22 mouse cellular contexts compared by ENCODE assay signal in genomic region chr11:32285031-32285775, GRCm38 (mm10). TPM values are rescaled to one million over a fixed set of nuclear protein-coding genes. Genes with fewer than 3 reads are reported as not detected.
DNase-seq lines count a peak whose midpoint lies in the region; ATAC-seq and TF ChIP-seq lines count a peak whose summit lies in the region.
"Had no signal": no experiment of that assay in that cellular context is flagged by ENCODE, and none has a peak within 500 bp of the region (broad histone marks: within the 10 kb centered on the region; RNA-seq: fewer than 3 reads in every experiment).

No protein-coding gene starts in this region.

- 0 out of 2 replicates have a peak, but pooled peaks have one; percentile 13 for ATAC-seq in midbrain, postnatal 0 days (ENCODE audit: low FRiP score)
- no peak for ATAC-seq in midbrain, embryonic 14.5 days (ENCODE audit: low FRiP score, low TSS enrichment)
- peak; percentile 31 for ATAC-seq in erythroid progenitor cell, adult 5-6 weeks (replicated peaks; ENCODE audit: low FRiP score, poor library complexity, severe bottlenecking)
- peak; percentile 70 for ATAC-seq in liver, embryonic 15.5 days (ENCODE audit: insufficient read depth)
- ATAC-seq: CD4-positive, CD25-positive, alpha-beta regulatory T cell, adult 4 months; forebrain, embryonic 13.5 days; midbrain, embryonic 16.5 days had no signal

- H3K36me3 ChIP-seq in midbrain, postnatal 0 days (ENCODE audit: insufficient read depth, low read length) = no peaks in the 10 kb centered on the region
- no peaks in the 10 kb centered on the region for H3K36me3 ChIP-seq in midbrain, embryonic 14.5 days (ENCODE audit: control insufficient read depth, insufficient read depth, low read length)
- H3K36me3 ChIP-seq in liver, embryonic 15.5 days (replicated peaks) = 0 out of 2 replicates have a peak, but pooled peaks cover 17% of the 10 kb centered on the region
- H3K36me3 ChIP-seq: hindbrain, embryonic 13.5 days had no signal

- H3K9me3 ChIP-seq in midbrain, postnatal 0 days (ENCODE audit: low read length) = no peaks in the 10 kb centered on the region
- H3K9me3 ChIP-seq in midbrain, embryonic 14.5 days (ENCODE audit: control insufficient read depth, low read length) = no peaks in the 10 kb centered on the region
- H3K9me3 ChIP-seq in liver, embryonic 15.5 days (replicated peaks) = no peaks in the 10 kb centered on the region
- H3K9me3 ChIP-seq: forebrain, embryonic 13.5 days; hindbrain, embryonic 13.5 days had no signal

- no peak for TF ChIP-seq CTCF in midbrain, postnatal 0 days (IDR thresholded peaks at IDR 0.05)

- no peak for DNase-seq in midbrain, postnatal 0 days (ENCODE audit: low spot score)
- no peak for DNase-seq in midbrain, embryonic 14.5 days
- no peak for DNase-seq in thymus, postnatal 0 days (ENCODE audit: low spot score)
- no peak for DNase-seq in kidney, postnatal 14 days
- DNase-seq in testis, postnatal 14 days (ENCODE audit: low spot score) = no peak
- DNase-seq: adrenal gland, adult 8-10 months; cerebellum, adult 8-10 months; kidney, adult 11 months; kidney, postnatal 36 days; layer of hippocampus, postnatal 36 days; left cerebral cortex, postnatal 4 days; lung, adult 2 months; right cerebral cortex, postnatal 14 days had no signal

- 83% methylated on average over 7 of the region's 7 CpGs for WGBS in midbrain, postnatal 0 days
- WGBS in midbrain, embryonic 14.5 days = 83% methylated on average over 7 of the region's 7 CpGs
- WGBS in liver, embryonic 15.5 days (ENCODE audit: insufficient replicate concordance) = 38% methylated on average over 7 of the region's 7 CpGs

- H3K4me3 ChIP-seq in midbrain, postnatal 0 days (ENCODE audit: low read depth, low read length) = no peak overlapping the region
- H3K4me3 ChIP-seq in midbrain, embryonic 14.5 days (replicated peaks; ENCODE audit: low read depth, low read length) = no peak overlapping the region
- H3K4me3 ChIP-seq in liver, embryonic 15.5 days (replicated peaks) = peak overlapping the region; percentile 51
- H3K4me3 ChIP-seq: forebrain, embryonic 13.5 days; hindbrain, embryonic 13.5 days had no signal

- no peak overlapping the region for H3K27ac ChIP-seq in midbrain, postnatal 0 days (ENCODE audit: low read depth, low read length)
- H3K27ac ChIP-seq in midbrain, embryonic 14.5 days (replicated peaks; ENCODE audit: low read depth, low read length) = no peak overlapping the region
- peak overlapping the region; percentile 92 for H3K27ac ChIP-seq in liver, embryonic 15.5 days (replicated peaks)
- H3K27ac ChIP-seq: forebrain, embryonic 13.5 days; hindbrain, embryonic 13.5 days had no signal

- H3K4me1 ChIP-seq in midbrain, postnatal 0 days (ENCODE audit: insufficient read depth, low read length) = no peaks in the 10 kb centered on the region
- H3K4me1 ChIP-seq in midbrain, embryonic 14.5 days (ENCODE audit: control insufficient read depth, insufficient read depth, low read length) = no peaks in the 10 kb centered on the region
- peaks cover 46% of the 10 kb centered on the region for H3K4me1 ChIP-seq in liver, embryonic 15.5 days (replicated peaks)
- H3K4me1 ChIP-seq: forebrain, embryonic 13.5 days; hindbrain, embryonic 13.5 days had no signal

- H3K4me2 ChIP-seq in midbrain, postnatal 0 days (ENCODE audit: low read depth, low read length, poor library complexity, severe bottlenecking) = no peak overlapping the region
- H3K4me2 ChIP-seq in midbrain, embryonic 14.5 days (ENCODE audit: low read length) = no peak overlapping the region
- H3K4me2 ChIP-seq in liver, embryonic 15.5 days = peak overlapping the region; percentile 35
- H3K4me2 ChIP-seq: forebrain, embryonic 13.5 days; hindbrain, embryonic 13.5 days had no signal

- H3K9ac ChIP-seq in midbrain, postnatal 0 days (replicated peaks; ENCODE audit: low read length, poor library complexity, severe bottlenecking) = no peak overlapping the region
- H3K9ac ChIP-seq in midbrain, embryonic 14.5 days (replicated peaks; ENCODE audit: low read length) = no peak overlapping the region
- peak overlapping the region; percentile 49; the same call in 1 of the 2 replicates for H3K9ac ChIP-seq in liver, embryonic 15.5 days
- H3K9ac ChIP-seq: forebrain, embryonic 13.5 days; hindbrain, embryonic 13.5 days had no signal

- no peaks in the 10 kb centered on the region for H3K27me3 ChIP-seq in midbrain, postnatal 0 days (ENCODE audit: insufficient read depth, low read length)
- no peaks in the 10 kb centered on the region for H3K27me3 ChIP-seq in midbrain, embryonic 14.5 days (ENCODE audit: control insufficient read depth, insufficient read depth, low read length)
- H3K27me3 ChIP-seq in liver, embryonic 15.5 days = no peaks in the 10 kb centered on the region

RNA-seq across cellular contexts. Expression of gene Hbq1b, which starts 1.6 kb away (rescaled TPM):
- 1.7 and 5.9 TPM in 2 replicates for total RNA-seq in midbrain, postnatal 0 days (2014; rRNA removed)
- polyA plus RNA-seq in midbrain, postnatal 0 days (2015; fragmentation: Nextera tagmentation; extraction: Ambion mirVana) = 1.9 and 3.1 TPM in 2 replicates
- 0.74 TPM in 1 of 2 replicates, not detected in the other for polyA plus RNA-seq in midbrain, embryonic 14.5 days (2014; fragmentation: Nextera tagmentation; extraction: Ambion mirVana)
- 247 and 301 TPM in 2 replicates for total RNA-seq in erythroid progenitor cell, adult 5-6 weeks (2015; ENCODE audit: low replicate concordance)
- 56.8 and 86.4 TPM in 2 replicates for total RNA-seq in erythroid progenitor cell, adult 5-6 weeks (2017; ENCODE audit: low replicate concordance)
- polyA plus RNA-seq in liver, embryonic 15.5 days (2015; fragmentation: Nextera tagmentation; extraction: Ambion mirVana) = 139 and 151 TPM in 2 replicates
- 0.33 and 0.34 TPM in 2 replicates for polyA plus RNA-seq in thymus, postnatal 0 days (2015; fragmentation: Nextera tagmentation; extraction: Ambion mirVana)
- total RNA-seq: adrenal gland, adult 8-10 months; megakaryocyte, adult 5-6 weeks had no signal
- polyA plus RNA-seq: CD4-positive, CD25-positive, alpha-beta regulatory T cell, adult 4 months; testis, adult 2 months; urinary bladder, adult 2 months had no signal

RNA-seq across cellular contexts. Expression of gene Hba-a1, which starts 1.9 kb away (rescaled TPM):
- total RNA-seq in midbrain, postnatal 0 days (2014; rRNA removed) = 562 and 930 TPM in 2 replicates
- 470 and 497 TPM in 2 replicates for polyA plus RNA-seq in midbrain, postnatal 0 days (2015; fragmentation: Nextera tagmentation; extraction: Ambion mirVana)
- 1,330 and 1,946 TPM in 2 replicates for polyA plus RNA-seq in midbrain, embryonic 14.5 days (2014; fragmentation: Nextera tagmentation; extraction: Ambion mirVana)
- total RNA-seq in erythroid progenitor cell, adult 5-6 weeks (2015; ENCODE audit: low replicate concordance) = 47,098 and 48,818 TPM in 2 replicates
- 9,652 and 12,236 TPM in 2 replicates for total RNA-seq in erythroid progenitor cell, adult 5-6 weeks (2017; ENCODE audit: low replicate concordance)
- 74,460 and 76,487 TPM in 2 replicates for polyA plus RNA-seq in liver, embryonic 15.5 days (2015; fragmentation: Nextera tagmentation; extraction: Ambion mirVana)
- 616 and 668 TPM in 2 replicates for polyA plus RNA-seq in thymus, postnatal 0 days (2015; fragmentation: Nextera tagmentation; extraction: Ambion mirVana)

RNA-seq across cellular contexts. Expression of gene Hba-x, which starts 9.0 kb away (rescaled TPM):
- total RNA-seq in midbrain, postnatal 0 days (2014; rRNA removed) = 0.38 TPM in 1 of 2 replicates, not detected in the other
- 0.49 TPM in 1 of 2 replicates, not detected in the other for polyA plus RNA-seq in midbrain, postnatal 0 days (2015; fragmentation: Nextera tagmentation; extraction: Ambion mirVana)
- polyA plus RNA-seq in midbrain, embryonic 14.5 days (2014; fragmentation: Nextera tagmentation; extraction: Ambion mirVana) = 29.1 and 77.0 TPM in 2 replicates
- not detected in 2 replicates for total RNA-seq in erythroid progenitor cell, adult 5-6 weeks (2015; ENCODE audit: low replicate concordance)
- total RNA-seq in erythroid progenitor cell, adult 5-6 weeks (2017; ENCODE audit: low replicate concordance) = not detected in 2 replicates
- 72.6 and 109 TPM in 2 replicates for polyA plus RNA-seq in liver, embryonic 15.5 days (2015; fragmentation: Nextera tagmentation; extraction: Ambion mirVana)
- polyA plus RNA-seq in thymus, postnatal 0 days (2015; fragmentation: Nextera tagmentation; extraction: Ambion mirVana) = 1.9 and 2.2 TPM in 2 replicates
- total RNA-seq: adrenal gland, adult 8-10 months; layer of hippocampus, postnatal 36 days; left cerebral cortex, postnatal 4 days; megakaryocyte, adult 5-6 weeks had no signal
- polyA plus RNA-seq: CD4-positive, CD25-positive, alpha-beta regulatory T cell, adult 4 months; lung, adult 2 months; testis, adult 2 months had no signal

RNA-seq across cellular contexts. Expression of gene Hba-a2, which starts 11.1 kb away (rescaled TPM):
- 1,333 and 2,070 TPM in 2 replicates for total RNA-seq in midbrain, postnatal 0 days (2014; rRNA removed)
- 1,100 and 1,214 TPM in 2 replicates for polyA plus RNA-seq in midbrain, postnatal 0 days (2015; fragmentation: Nextera tagmentation; extraction: Ambion mirVana)
- polyA plus RNA-seq in midbrain, embryonic 14.5 days (2014; fragmentation: Nextera tagmentation; extraction: Ambion mirVana) = 3,589 and 5,155 TPM in 2 replicates
- total RNA-seq in erythroid progenitor cell, adult 5-6 weeks (2015; ENCODE audit: low replicate concordance) = 80,494 and 89,325 TPM in 2 replicates
- total RNA-seq in erythroid progenitor cell, adult 5-6 weeks (2017; ENCODE audit: low replicate concordance) = 96,767 and 123,026 TPM in 2 replicates
- polyA plus RNA-seq in liver, embryonic 15.5 days (2015; fragmentation: Nextera tagmentation; extraction: Ambion mirVana) = 175,652 and 176,876 TPM in 2 replicates
- 1,475 and 1,659 TPM in 2 replicates for polyA plus RNA-seq in thymus, postnatal 0 days (2015; fragmentation: Nextera tagmentation; extraction: Ambion mirVana)

RNA-seq across cellular contexts. Expression of gene Hbq1a, which starts 14.7 kb away (rescaled TPM):
- total RNA-seq in midbrain, postnatal 0 days (2014; rRNA removed) = 3.2 and 3.6 TPM in 2 replicates
- 2.7 and 2.8 TPM in 2 replicates for polyA plus RNA-seq in midbrain, postnatal 0 days (2015; fragmentation: Nextera tagmentation; extraction: Ambion mirVana)
- polyA plus RNA-seq in midbrain, embryonic 14.5 days (2014; fragmentation: Nextera tagmentation; extraction: Ambion mirVana) = 0.90 and 1.4 TPM in 2 replicates
- total RNA-seq in erythroid progenitor cell, adult 5-6 weeks (2015; ENCODE audit: low replicate concordance) = 4.2 TPM in 1 of 2 replicates, not detected in the other
- 9.9 TPM in 1 of 2 replicates, not detected in the other for total RNA-seq in erythroid progenitor cell, adult 5-6 weeks (2017; ENCODE audit: low replicate concordance)
- 7.3 and 8.0 TPM in 2 replicates for polyA plus RNA-seq in liver, embryonic 15.5 days (2015; fragmentation: Nextera tagmentation; extraction: Ambion mirVana)
- not detected in 2 replicates for polyA plus RNA-seq in thymus, postnatal 0 days (2015; fragmentation: Nextera tagmentation; extraction: Ambion mirVana)
- total RNA-seq: megakaryocyte, adult 5-6 weeks had no signal
- polyA plus RNA-seq: CD4-positive, CD25-positive, alpha-beta regulatory T cell, adult 4 months; testis, adult 2 months; urinary bladder, adult 2 months had no signal

Comparison
In these comparisons a context has a peak if more than half of its experiments do, and no peak if none do; other contexts are left out.
1. RNA of gene Hbq1b, which starts 1.6 kb away (polyA plus RNA-seq): 139 to 151 TPM in liver, embryonic 15.5 days; 1.9 to 3.1 TPM in midbrain, postnatal 0 days, 0.33 to 0.34 TPM in thymus, postnatal 0 days and 0.74 TPM in midbrain, embryonic 14.5 days; every median in the first group is over 10 times any median in the second.
2. RNA of gene Hba-a1, which starts 1.9 kb away (polyA plus RNA-seq): 74,460 to 76,487 TPM in liver, embryonic 15.5 days; 1,330 to 1,946 TPM in midbrain, embryonic 14.5 days, 616 to 668 TPM in thymus, postnatal 0 days and 470 to 497 TPM in midbrain, postnatal 0 days; every median in the first group is over 10 times any median in the second.